Mouse (Mus musculus) CH12.LX (cell line): ENCODE measurements at regions not wholly inside any gene's neighbourhood (a gene's known extent, or its start where the extent isn't known, plus 50 kb on each side); places are given as distances from the start of the nearest gene placed in this dataset.

ENCODE experiments used
- DNase-seq: peaks from one replicate; pipeline ENCODE4 v3.0.0-alpha.2; 2013; ENCODE audit errors: extremely low read depth
- H3K27ac ChIP-seq: 2 replicates; pipeline ENCODE4 v1.5.1; 2012; ENCODE audit warnings: low read depth, mild to moderate bottlenecking, control low read depth, moderate library complexity; ENCODE audit not compliant: insufficient read depth
- H3K27me3 ChIP-seq: replicated peaks from 2 replicates; pipeline ENCODE3; 2012; ENCODE audit warnings: inconsistent platforms
- H3K36me3 ChIP-seq, 2 experiments: replicated peaks in 1 of 2; 2 replicates each; pipeline versions ENCODE3 to v1.6.1; 2012; ENCODE audit warnings: inconsistent platforms in 1 of 2, low read length in 1 of 2, mild to moderate bottlenecking in 1 of 2, mixed read lengths in 1 of 2, moderate library complexity in 1 of 2; ENCODE audit not compliant: control insufficient read depth in 1 of 2, insufficient read depth in 1 of 2
- H3K4me1 ChIP-seq, 2 experiments: 2 replicates each; pipeline ENCODE4 v1.6.1; 2012; ENCODE audit warnings: inconsistent platforms in 1 of 2, moderate library complexity in 1 of 2; ENCODE audit not compliant: insufficient read depth in 2 of 2, control insufficient read depth in 1 of 2
- H3K4me2 ChIP-seq: 2 replicates; pipeline ENCODE4 v1.6.1; 2012; ENCODE audit warnings: low read depth, mild to moderate bottlenecking, control low read depth; ENCODE audit not compliant: poor library complexity, insufficient read depth, severe bottlenecking
- H3K4me3 ChIP-seq, 3 experiments: fragments of 150-350 bp in 1 of 3; sonication (generic) in 1 of 3; replicated peaks in 1 of 3; 2 replicates each; pipeline versions ENCODE3 to v1.5.1; 2011 to 2012; ENCODE audit warnings: low read depth in 2 of 3, low read length in 2 of 3, mild to moderate bottlenecking in 2 of 3, moderate library complexity in 2 of 3, control low read depth in 1 of 3, improper control_type of control experiment in 1 of 3, inconsistent platforms in 1 of 3, mixed read lengths in 1 of 3; ENCODE audit not compliant: poor library complexity in 1 of 3
- H3K79me2 ChIP-seq: replicated peaks from 2 replicates; pipeline ENCODE4 v1.6.1; 2012; ENCODE audit warnings: mild to moderate bottlenecking, moderate library complexity; ENCODE audit not compliant: control insufficient read depth, poor library complexity, insufficient read depth, severe bottlenecking; ENCODE audit errors: extremely low read depth
- H3K9ac ChIP-seq: 2 replicates; pipeline ENCODE4 v1.6.1; 2012; ENCODE audit warnings: low read depth, mild to moderate bottlenecking, control low read depth, moderate library complexity; ENCODE audit not compliant: insufficient read depth
- H3K9me3 ChIP-seq: replicated peaks from 2 replicates; pipeline ENCODE3; 2012; ENCODE audit warnings: low read length, inconsistent platforms, mixed read lengths
- CTCF ChIP-seq, 2 experiments: IDR thresholded peaks in 1 of 2; conservative IDR thresholded peaks in 1 of 2; 2 replicates each; pipeline ENCODE4 v1.5.1; 2011 to 2012; ENCODE audit warnings: low read depth in 2 of 2, low read length in 2 of 2, improper control_type of control experiment in 1 of 2, inconsistent platforms in 1 of 2, mild to moderate bottlenecking in 1 of 2, moderate library complexity in 1 of 2
- E2F4 ChIP-seq: IDR thresholded peaks from 2 replicates; pipeline ENCODE4 v1.6.1; 2011; ENCODE audit warnings: low read depth, low read length, improper control_type of control experiment; ENCODE audit not compliant: insufficient replicate concordance
- ETS1 ChIP-seq: conservative IDR thresholded peaks from 2 replicates; pipeline ENCODE4 v1.6.1; 2012; ENCODE audit warnings: low read depth, mild to moderate bottlenecking, inconsistent platforms, low read length, improper control_type of control experiment, moderate library complexity
- HCFC1 ChIP-seq: IDR thresholded peaks from 2 replicates; pipeline ENCODE4 v1.6.1; 2012; ENCODE audit warnings: low read depth, mild to moderate bottlenecking, inconsistent platforms, low read length, improper control_type of control experiment
- JUND ChIP-seq: conservative IDR thresholded peaks from 2 replicates; pipeline ENCODE4 v1.6.1; 2011; ENCODE audit warnings: low read depth, low read length, improper control_type of control experiment
- MAFK ChIP-seq: IDR thresholded peaks from 2 replicates; pipeline ENCODE4 v1.6.1; 2011; ENCODE audit warnings: low read length, improper control_type of control experiment; ENCODE audit not compliant: insufficient replicate concordance
- PAX5 ChIP-seq: IDR thresholded peaks from 2 replicates; pipeline ENCODE4 v1.6.1; 2012; ENCODE audit warnings: low read length, inconsistent platforms, mixed read lengths
- RAD21 ChIP-seq: IDR thresholded peaks from 2 replicates; pipeline ENCODE4 v1.6.1; 2011; ENCODE audit warnings: low read depth, mild to moderate bottlenecking, low read length, improper control_type of control experiment, moderate library complexity
- TCF12 ChIP-seq: IDR thresholded peaks from 2 replicates; pipeline ENCODE4 v1.6.1; 2014; ENCODE audit warnings: low read depth, mild to moderate bottlenecking, inconsistent platforms, low read length, improper control_type of control experiment
- USF1 ChIP-seq: IDR thresholded peaks from 2 replicates; pipeline ENCODE4 v1.6.1; 2014; ENCODE audit warnings: low read depth, mild to moderate bottlenecking, inconsistent platforms, low read length, improper control_type of control experiment
- dilution Hi-C: fragments of 300-500 bp; cut with MboI; formaldehyde crosslinking; loops from 2 replicates; pipeline ENCODE4 v1.14.3; 2020; ENCODE audit warnings: low sequenced_read_pairs; ENCODE audit not compliant: extremely low pct_unique_long_range_greater_than_20kb, extremely low pct_ligation_motif_present
- in situ Hi-C: fragments of 300-500 bp; cut with MboI; formaldehyde crosslinking; loops from 3 replicates; pipeline ENCODE4 v1.14.3; 2019; ENCODE audit warnings: low sequenced_read_pairs, low pct_ligation_motif_present, low pct_unique_long_range_greater_than_20kb, mixed read lengths

DNA sequence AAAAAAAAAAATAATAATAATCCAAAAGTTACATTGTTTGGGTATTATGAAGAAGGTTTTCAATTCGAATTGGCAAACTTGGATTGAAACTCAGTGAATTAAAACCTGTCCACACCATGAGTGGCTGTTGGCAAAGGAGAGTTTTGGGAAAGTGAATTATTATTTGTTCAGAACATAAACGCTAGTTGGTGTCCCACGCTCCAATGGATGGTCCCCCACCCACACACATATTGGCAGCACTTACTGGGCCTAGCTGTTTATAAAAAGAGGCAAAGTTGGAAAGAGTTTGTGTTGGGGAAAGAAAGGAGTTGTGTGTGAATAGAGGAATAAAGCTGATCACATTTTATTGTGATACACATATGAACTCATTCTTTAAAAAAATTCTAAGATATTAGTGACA is 732.4 kb upstream of the Dppa4 start:
- dilution Hi-C loops, result no loop called here
- TF ChIP-seq TCF12, result no peak
- TF ChIP-seq USF1, result no peak
- TF ChIP-seq JUND, result no peak
- TF ChIP-seq HCFC1, result no peak
- no peak for TF ChIP-seq CTCF (conservative IDR thresholded peaks at IDR 0.05 in 1 of 2, IDR thresholded peaks at IDR 0.05 in 1 of 2; ENCODE audit: low read depth in 2 of 2, low read length in 2 of 2)
- no peak for TF ChIP-seq RAD21
- TF ChIP-seq E2F4, result no peak
- TF ChIP-seq ETS1, result no peak
- TF ChIP-seq, all 38 proteins: peak for 0

GRCm38 (mm10) chr16:47568051-47568450 is 715.5 kb upstream of the Dppa4 start:
- Histone ChIP-seq H3K4me2 (no peak overlapping the region), H3K9me3 (peaks cover 45% of the 10 kb centered on the region), H3K79me2 (no peaks in the 10 kb centered on the region), H3K27me3 (no peaks in the 10 kb centered on the region), H3K4me3 (no peak overlapping the region), H3K27ac (no peak overlapping the region), H3K36me3 (no peaks in the 10 kb centered on the region), H3K4me1 (no peaks in the 10 kb centered on the region), H3K9ac (no peak overlapping the region)
- no peak for DNase-seq
- dilution Hi-C loops, result no loop called here
- in situ Hi-C loops, result no loop called here
- TF ChIP-seq PAX5, result no peak

More for the DNA sequence above, 732.4 kb upstream of the Dppa4 start:
- Histone ChIP-seq H3K4me1 (no peaks in the 10 kb centered on the region), H3K4me3 (no peak overlapping the region), H3K36me3 (no peaks in the 10 kb centered on the region), H3K27ac (no peak overlapping the region), H3K9ac (no peak overlapping the region), H3K4me2 (no peak overlapping the region), H3K79me2 (no peaks in the 10 kb centered on the region), H3K27me3 (no peaks in the 10 kb centered on the region), H3K9me3 (peaks cover 26% of the 10 kb centered on the region)
- in situ Hi-C loops, result no loop called here
- no peak for DNase-seq

GRCm38 (mm10) chr16:47599476-47599875 is 684.1 kb upstream of the Dppa4 start:
- H3K27ac ChIP-seq, result no peak overlapping the region
- no peak for TF ChIP-seq MAFK
- TF ChIP-seq, all 38 proteins: peak for 0
- in situ Hi-C loops, result no loop called here
- no peaks in the 10 kb centered on the region for H3K79me2 ChIP-seq
- H3K4me2 ChIP-seq, result no peak overlapping the region
- peaks cover 52% of the 10 kb centered on the region for H3K9me3 ChIP-seq
- dilution Hi-C loops, result no loop called here
- H3K27me3 ChIP-seq, result no peaks in the 10 kb centered on the region
- no peak overlapping the region for H3K4me3 ChIP-seq
- no peak overlapping the region for H3K9ac ChIP-seq
- H3K36me3 ChIP-seq, result no peaks in the 10 kb centered on the region
- no peaks in the 10 kb centered on the region for H3K4me1 ChIP-seq
- no peak for DNase-seq
